Mouse (Mus musculus): ENCODE measurements around the gene Ckb. TPM values are rescaled to one million over a fixed set of nuclear protein-coding genes. Genes with fewer than 3 reads are reported as not detected.
A peak's percentile ranks its signal among the peaks of the same experiment; 100 is the strongest.

Ckb gene
- total and polyA plus RNA-seq, 2 experiments from 2014 or later = 2,405 to 3,255 TPM

DNA sequence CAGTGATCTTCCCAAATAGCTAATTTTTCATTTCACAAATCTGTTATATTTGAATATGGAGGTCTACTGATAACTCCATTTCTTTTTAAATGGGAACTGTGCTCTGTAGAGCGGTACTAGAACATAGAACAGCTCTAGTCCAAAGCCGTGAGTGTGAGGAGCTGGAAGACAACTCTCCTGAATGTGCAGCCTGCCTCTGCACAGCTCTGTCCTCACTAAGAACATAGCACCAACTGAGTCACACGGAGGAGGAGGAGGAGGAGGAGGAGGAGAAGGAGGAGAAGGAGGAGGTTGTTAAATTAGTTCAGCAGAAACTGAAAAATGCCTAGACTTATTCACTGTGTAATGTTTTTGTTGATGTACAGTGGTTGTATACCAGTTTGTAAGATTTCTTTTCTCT is 19.2 kb downstream of the Ckb start:
- Histone ChIP-seq H3K9ac (replicated peaks; ENCODE audit: low read length) (no peak overlapping the region), H3K36me3 (ENCODE audit: insufficient read depth, low read length) (peaks cover 44% of the 10 kb centered on the region), H3K27me3 (ENCODE audit: insufficient read depth, low read length) (no peaks in the 10 kb centered on the region), H3K27ac (no peak overlapping the region), H3K4me3 (ENCODE audit: low read length) (no peak overlapping the region), H3K4me1 (ENCODE audit: insufficient read depth, low read length) (no peaks in the 10 kb centered on the region), H3K9me3 (ENCODE audit: low read length) (no peaks in the 10 kb centered on the region), H3K4me2 (ENCODE audit: low read depth, low read length) (no peak overlapping the region)
- 87% methylated on average over 3 of the region's 3 CpGs for WGBS
- ATAC-seq (no peak), DNase-seq (ENCODE audit: low spot score) (no peak)
- no peak for TF ChIP-seq CTCF (IDR thresholded peaks at IDR 0.05; ENCODE audit: low read depth)

DNA sequence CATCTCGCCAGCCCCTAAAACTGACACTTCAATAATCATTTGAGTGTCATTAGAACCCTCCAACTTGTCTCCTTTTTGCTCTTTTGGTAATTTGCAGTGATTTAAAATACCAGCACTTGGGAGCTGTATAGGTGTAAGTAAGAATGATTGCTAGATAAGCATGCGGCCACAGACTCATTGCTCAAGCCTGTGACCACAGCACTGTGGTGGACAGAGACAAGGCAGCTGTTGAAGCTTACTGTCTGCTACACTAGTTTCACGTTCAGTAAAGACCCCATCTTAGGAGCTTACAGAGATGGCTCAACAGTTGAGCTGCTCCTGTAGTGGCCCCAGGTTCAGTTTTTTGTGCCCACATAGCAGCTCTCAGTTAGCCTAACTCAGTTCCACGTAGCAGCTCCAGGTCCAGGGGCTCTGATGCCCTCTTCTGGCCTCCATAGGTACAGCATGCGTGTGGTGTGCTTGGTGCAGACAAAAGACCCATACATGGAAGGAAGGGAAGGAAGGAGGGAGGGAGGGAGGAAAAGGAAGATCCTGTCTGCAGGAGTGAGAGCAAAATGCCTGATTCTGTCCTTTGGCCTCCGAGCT is 24.0 kb downstream of the Ckb start:
- no peak overlapping the region for H3K4me2 ChIP-seq (ENCODE audit: low read depth, low read length)
- peaks cover 45% of the 10 kb centered on the region for H3K36me3 ChIP-seq (ENCODE audit: insufficient read depth, low read length)

More for the DNA sequence above, 24.0 kb downstream of the Ckb start:
- Histone ChIP-seq H3K27me3 (ENCODE audit: insufficient read depth, low read length) (no peaks in the 10 kb centered on the region), H3K27ac (no peak overlapping the region), H3K9ac (replicated peaks; ENCODE audit: low read length) (no peak overlapping the region), H3K4me1 (ENCODE audit: insufficient read depth, low read length) (no peaks in the 10 kb centered on the region), H3K4me3 (ENCODE audit: low read length) (no peak overlapping the region), H3K9me3 (ENCODE audit: low read length) (no peaks in the 10 kb centered on the region)
- DNase-seq (ENCODE audit: low spot score) (peak; percentile 82), ATAC-seq (peak; percentile 91)
- peak; percentile 94 for TF ChIP-seq CTCF (IDR thresholded peaks at IDR 0.05; ENCODE audit: low read depth)
- WGBS = 54% methylated on average over 6 of the region's 6 CpGs

Other genes with a start within 250 kb of the Ckb start
- 0.14 and 1.4 TPM in 2 replicates for gene Tnfaip2, start 229.9 kb downstream of the Ckb start, total RNA-seq (2014; rRNA removed)
- 0.99 and 1.7 TPM in 2 replicates for gene Tnfaip2, start 229.9 kb downstream of the Ckb start, polyA plus RNA-seq (2015; fragmentation: Nextera tagmentation; extraction: Ambion mirVana)
- 11.5 and 22.1 TPM in 2 replicates for gene Gm266, start 186.5 kb downstream of the Ckb start, total RNA-seq (2014; rRNA removed)
- 11.8 TPM in 2 replicates for gene Gm266, start 186.5 kb downstream of the Ckb start, polyA plus RNA-seq (2015; fragmentation: Nextera tagmentation; extraction: Ambion mirVana)
- 197 and 343 TPM in 2 replicates for gene Eif5, start 134.3 kb downstream of the Ckb start, total RNA-seq (2014; rRNA removed)
- 576 and 621 TPM in 2 replicates for gene Eif5, start 134.3 kb downstream of the Ckb start, polyA plus RNA-seq (2015; fragmentation: Nextera tagmentation; extraction: Ambion mirVana)
- 116 and 128 TPM in 2 replicates for gene Mark3, start 97.8 kb downstream of the Ckb start, total RNA-seq (2014; rRNA removed)
- 38.4 and 41.0 TPM in 2 replicates for gene Mark3, start 97.8 kb downstream of the Ckb start, polyA plus RNA-seq (2015; fragmentation: Nextera tagmentation; extraction: Ambion mirVana)
- gene Trmt61a, start 5.8 kb upstream of the Ckb start, total RNA-seq (2014; rRNA removed) = 29.7 and 32.7 TPM in 2 replicates
- gene Trmt61a, start 5.8 kb upstream of the Ckb start, polyA plus RNA-seq (2015; fragmentation: Nextera tagmentation; extraction: Ambion mirVana) = 9.2 TPM in 2 replicates
- 21.1 and 22.7 TPM in 2 replicates for gene Bag5, start 40.9 kb upstream of the Ckb start, total RNA-seq (2014; rRNA removed)
- gene Bag5, start 40.9 kb upstream of the Ckb start, polyA plus RNA-seq (2015; fragmentation: Nextera tagmentation; extraction: Ambion mirVana) = 60.1 and 64.3 TPM in 2 replicates
- 23.6 and 28.1 TPM in 2 replicates for gene Apopt1, start 40.9 kb upstream of the Ckb start, total RNA-seq (2014; rRNA removed)
- gene Apopt1, start 40.9 kb upstream of the Ckb start, polyA plus RNA-seq (2015; fragmentation: Nextera tagmentation; extraction: Ambion mirVana) = 60.3 and 63.9 TPM in 2 replicates
- 421 and 496 TPM in 2 replicates for gene Klc1, start 86.5 kb upstream of the Ckb start, total RNA-seq (2014; rRNA removed)
- 583 and 600 TPM in 2 replicates for gene Klc1, start 86.5 kb upstream of the Ckb start, polyA plus RNA-seq (2015; fragmentation: Nextera tagmentation; extraction: Ambion mirVana)
- 16.8 and 17.4 TPM in 2 replicates for gene Xrcc3, start 141.5 kb upstream of the Ckb start, total RNA-seq (2014; rRNA removed)
- gene Xrcc3, start 141.5 kb upstream of the Ckb start, polyA plus RNA-seq (2015; fragmentation: Nextera tagmentation; extraction: Ambion mirVana) = 2.6 and 2.7 TPM in 2 replicates
- 43.4 and 44.3 TPM in 2 replicates for gene Zfyve21, start 141.8 kb upstream of the Ckb start, total RNA-seq (2014; rRNA removed)
- gene Zfyve21, start 141.8 kb upstream of the Ckb start, polyA plus RNA-seq (2015; fragmentation: Nextera tagmentation; extraction: Ambion mirVana) = 44.8 and 48.3 TPM in 2 replicates
- 54.5 and 57.4 TPM in 2 replicates for gene Ppp1r13b, start 235.8 kb upstream of the Ckb start, total RNA-seq (2014; rRNA removed)
- 31.6 and 36.5 TPM in 2 replicates for gene Ppp1r13b, start 235.8 kb upstream of the Ckb start, polyA plus RNA-seq (2015; fragmentation: Nextera tagmentation; extraction: Ambion mirVana)

Measured in hindbrain, postnatal 0 days (tissue).